Mouse (Mus musculus): ENCODE measurements around the gene Fv1.
"Not testable (repeated sequence)": the region's sequence is repeated elsewhere in the genome, so short reads cannot be mapped to it uniquely, and the experiment has no call there.

Gene Fv1

GRCm38 (mm10) chr4:147868450-147869031, at the start of gene Fv1, which contains the start of gene Miip:
Fv1 (plus strand) TSS chr4:147868979.
Miip (minus strand) TSS chr4:147868816.
- DNase-seq: peak; percentile 94 to 97

GRCm38 (mm10) chr4:147819659-147820058, 49.1 kb upstream of the Fv1 start:
- DNase-seq: not testable (repeated sequence)

DNA sequence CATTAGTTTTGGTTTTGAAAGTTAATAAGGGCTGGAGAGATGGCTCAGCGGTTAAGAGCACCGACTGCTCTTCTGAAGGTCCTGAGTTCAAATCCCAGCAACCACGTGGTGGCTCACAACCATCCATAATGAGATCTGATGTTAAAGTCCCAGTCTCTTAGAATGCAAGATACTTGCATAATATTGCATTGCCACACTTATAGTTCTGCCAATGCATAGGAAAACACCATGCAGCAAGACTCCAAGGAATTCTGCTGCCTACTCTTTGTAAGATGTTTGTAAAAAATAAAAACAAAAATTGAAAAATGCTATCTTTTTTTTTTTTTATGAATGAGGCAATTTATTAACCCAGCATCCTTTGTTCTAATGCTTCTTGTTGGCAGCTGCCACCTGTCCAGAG, 47.4 kb upstream of the Fv1 start:
- DNase-seq: not testable (repeated sequence)

DNA sequence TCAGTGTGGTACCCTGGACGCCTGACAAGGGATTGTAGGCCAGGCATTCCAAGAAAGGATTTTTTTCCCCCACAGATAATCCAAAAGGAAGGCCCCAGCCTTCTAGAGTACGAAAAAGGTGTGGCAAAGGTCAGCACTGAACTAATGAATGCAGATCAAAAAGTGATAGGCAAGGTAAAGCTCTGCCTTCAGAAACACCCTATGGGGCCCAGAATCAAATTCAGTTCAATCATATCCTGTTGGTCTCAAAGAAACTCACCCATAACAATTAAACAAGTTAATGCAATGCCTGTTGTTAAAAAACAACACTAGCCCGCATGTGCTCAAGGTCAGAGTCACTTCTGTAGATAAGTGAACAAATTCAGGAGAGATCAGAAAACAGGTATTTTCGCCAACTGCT, 44.4 kb upstream of the Fv1 start:
- DNase-seq: no peak

DNA sequence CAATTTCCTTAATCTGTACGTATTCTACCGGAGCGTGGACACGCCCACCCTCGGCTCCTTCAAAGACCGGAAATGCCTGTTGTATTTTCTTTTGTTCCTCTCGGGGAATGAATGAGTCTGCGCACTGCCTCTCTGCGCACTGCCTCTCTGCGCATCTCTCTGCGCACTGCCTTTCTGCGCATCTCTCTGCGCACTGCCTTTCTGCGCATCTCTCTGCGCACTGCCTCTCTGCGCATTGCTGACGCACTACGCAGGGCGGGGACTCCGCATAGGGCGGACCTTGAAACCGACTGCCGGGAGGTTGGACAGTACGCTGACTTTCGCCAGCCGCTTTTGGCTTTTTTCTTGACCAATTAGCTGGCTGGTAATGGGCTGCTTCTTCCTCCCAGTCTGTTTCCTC, 29.5 kb upstream of the Fv1 start:
- peak in 1 of 2 experiments; percentile 39 for DNase-seq

GRCm38 (mm10) chr4:147842871-147843270, 25.9 kb upstream of the Fv1 start:
- no peak for DNase-seq

GRCm38 (mm10) chr4:147847614-147848583, 20.9 kb upstream of the Fv1 start, which contains the start of gene Zfp933:
Zfp933 (minus strand) TSS chr4:147848366.
- DNase-seq: peak; percentile 60 to 74

DNA sequence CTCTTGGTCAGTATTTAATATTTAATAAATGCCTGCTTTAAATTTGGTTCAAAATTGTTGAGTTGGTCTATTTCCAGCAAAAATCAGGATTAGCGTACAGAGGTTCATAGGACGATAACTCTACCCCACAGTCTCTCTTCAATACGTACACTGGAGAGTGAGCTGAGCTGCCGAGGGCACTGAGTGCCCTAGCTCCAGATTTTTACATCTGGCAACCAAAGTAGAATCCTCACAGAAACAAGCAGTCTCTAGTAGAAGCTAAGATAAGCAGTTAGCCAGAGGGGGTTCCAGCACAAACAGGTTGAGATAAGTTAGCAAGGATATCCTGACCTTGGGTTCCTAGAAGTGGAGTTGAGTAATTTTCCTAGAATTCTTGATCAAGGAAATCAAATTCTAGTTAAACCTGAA, 20.2 kb upstream of the Fv1 start:
- DNase-seq: no peak

- DNase-seq: no peak
These were observed 18.0 kb upstream of the Fv1 start for GRCm38 (mm10) chr4:147850776-147851175.

- no peak for DNase-seq
These were observed 6.7 kb upstream of the Fv1 start for GRCm38 (mm10) chr4:147862051-147862450.

DNA sequence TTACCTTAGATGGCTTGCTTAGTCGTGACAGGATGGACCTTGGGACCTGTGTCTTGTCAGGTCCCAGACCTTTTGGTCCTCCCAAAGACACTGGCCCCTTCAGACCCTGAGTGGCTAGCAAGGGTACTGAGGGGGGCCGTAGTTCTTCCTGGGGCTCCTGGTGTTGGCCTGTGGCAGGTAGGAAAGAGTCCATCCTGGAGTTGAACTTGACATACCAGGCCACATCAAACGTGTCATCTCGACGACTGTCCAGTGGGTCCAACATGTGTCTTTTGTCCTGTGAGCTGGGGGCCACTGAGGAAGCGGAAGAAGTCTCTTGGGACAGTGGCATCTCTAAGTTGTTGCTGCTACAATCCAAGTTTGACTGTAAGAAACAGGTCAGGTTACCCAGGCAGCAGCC, 3.1 kb upstream of the Fv1 start:
- no peak for DNase-seq

- DNase-seq: no peak
These were observed 2.7 kb upstream of the Fv1 start for GRCm38 (mm10) chr4:147866056-147866455.

- DNase-seq: not testable (repeated sequence)
These were observed 2.0 kb upstream of the Fv1 start for GRCm38 (mm10) chr4:147866793-147867192.

DNA sequence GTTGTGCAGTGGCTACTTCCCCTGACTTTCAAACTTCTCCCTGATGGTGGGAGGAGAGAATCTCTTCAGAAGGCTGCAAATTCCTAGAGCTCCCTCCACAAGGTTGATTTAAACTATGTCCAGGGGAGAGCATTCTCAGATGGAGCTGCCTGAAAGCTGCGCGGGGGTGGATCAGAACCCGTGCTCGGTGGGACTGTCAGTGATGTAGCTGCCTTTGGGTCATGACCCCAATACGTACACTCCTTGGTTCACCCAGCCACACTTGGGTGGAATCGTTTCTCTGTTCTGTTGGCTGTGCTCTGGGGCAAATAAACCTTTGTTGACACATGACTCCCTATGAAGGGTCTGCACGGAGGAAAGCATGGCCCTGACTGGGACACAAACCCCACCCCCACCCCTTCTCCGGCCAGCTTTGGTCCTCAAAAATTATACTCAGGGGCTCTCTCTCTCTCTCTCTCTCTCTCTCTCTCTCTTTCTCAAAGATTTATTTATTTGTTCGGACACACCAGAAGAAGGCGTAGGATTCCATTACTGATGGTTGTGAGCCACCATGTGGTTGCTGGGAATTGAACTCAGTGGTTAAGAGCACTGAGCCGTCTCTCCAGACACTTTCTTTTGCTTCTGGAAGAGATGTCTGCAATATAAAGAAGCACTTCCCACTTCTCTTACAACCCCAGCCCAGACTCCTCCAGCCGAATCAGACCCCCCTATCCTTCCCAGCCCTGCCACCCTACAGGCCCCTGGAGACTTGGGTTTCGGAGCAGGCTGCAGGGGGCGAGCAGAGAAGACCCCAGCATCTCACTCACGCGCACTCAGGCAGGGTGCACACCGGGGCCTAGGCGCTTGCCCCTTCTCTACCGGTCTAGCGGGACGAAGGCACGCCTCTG, 973 bp upstream of the Fv1 start:
- peak in 1 of 2 experiments; percentile 17 for DNase-seq

GRCm38 (mm10) chr4:147869238-147869637, 459 bp downstream of the Fv1 start:
- no peak for DNase-seq

GRCm38 (mm10) chr4:147875852-147876575, 7.2 kb downstream of the Fv1 start:
- DNase-seq: no peak

DNA sequence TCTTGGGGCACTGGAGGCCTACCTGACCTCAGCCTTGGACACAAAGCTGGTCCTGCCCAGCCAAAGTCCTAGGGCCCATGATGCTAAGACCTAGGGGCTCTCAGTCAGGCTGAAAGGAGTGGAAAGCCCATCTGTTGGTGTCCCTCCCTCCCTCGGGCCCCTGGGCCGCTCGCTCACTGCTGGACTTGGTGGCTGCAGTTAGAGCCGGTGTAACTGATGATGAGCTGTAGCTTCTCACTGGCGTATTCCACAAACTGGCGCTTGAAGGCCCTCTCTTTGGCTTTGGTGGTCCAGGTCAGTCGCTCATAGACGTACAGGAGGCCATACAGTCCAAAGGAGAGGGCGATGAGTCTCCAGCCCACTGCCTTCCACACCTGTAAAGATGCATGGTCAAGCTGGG, 9.8 kb downstream of the Fv1 start:
- DNase-seq: no peak

DNA sequence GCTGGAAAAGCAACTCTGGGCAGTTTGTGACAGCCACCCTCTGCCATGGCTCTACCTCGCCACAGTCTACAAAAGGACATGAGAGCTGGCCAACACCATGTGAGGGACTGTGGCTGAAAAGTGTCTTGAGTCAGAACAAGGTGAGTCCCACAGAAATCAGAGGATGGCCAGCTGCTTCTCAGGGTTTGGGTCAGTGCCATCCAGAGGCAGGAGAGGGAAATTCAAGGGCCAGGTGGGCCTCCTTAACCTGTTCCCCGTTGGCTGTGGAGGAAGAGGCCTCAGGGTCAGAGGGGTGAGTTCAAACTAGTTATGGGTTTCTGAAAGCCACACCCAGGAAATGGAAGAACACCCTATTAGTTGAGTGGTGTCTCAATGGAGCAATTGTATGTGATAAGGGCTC, 10.7 kb downstream of the Fv1 start:
- no peak for DNase-seq

GRCm38 (mm10) chr4:147879865-147880264, 11.1 kb downstream of the Fv1 start:
- no peak for DNase-seq

DNA sequence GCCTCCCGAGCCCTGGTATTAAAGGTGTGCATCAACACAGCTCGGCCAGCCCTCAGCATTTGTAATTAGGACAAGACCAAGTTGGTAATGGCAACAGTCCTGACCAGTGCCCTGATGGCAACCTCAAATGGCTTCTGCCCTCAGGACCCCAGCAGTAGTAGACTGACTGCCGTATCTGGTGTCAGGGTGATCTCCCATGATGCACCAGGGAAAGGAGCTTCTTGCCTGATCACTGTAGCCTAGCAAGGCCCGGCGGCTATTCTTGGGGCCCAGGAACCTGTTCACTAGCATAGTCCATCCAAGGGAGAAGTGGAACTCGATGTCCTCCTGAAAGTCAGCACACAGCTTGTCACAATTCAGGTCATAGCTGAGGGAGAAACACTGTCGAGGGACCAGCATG, 13.0 kb downstream of the Fv1 start:
- no peak for DNase-seq

GRCm38 (mm10) chr4:147883041-147883440, 14.3 kb downstream of the Fv1 start:
- no peak for DNase-seq

DNA sequence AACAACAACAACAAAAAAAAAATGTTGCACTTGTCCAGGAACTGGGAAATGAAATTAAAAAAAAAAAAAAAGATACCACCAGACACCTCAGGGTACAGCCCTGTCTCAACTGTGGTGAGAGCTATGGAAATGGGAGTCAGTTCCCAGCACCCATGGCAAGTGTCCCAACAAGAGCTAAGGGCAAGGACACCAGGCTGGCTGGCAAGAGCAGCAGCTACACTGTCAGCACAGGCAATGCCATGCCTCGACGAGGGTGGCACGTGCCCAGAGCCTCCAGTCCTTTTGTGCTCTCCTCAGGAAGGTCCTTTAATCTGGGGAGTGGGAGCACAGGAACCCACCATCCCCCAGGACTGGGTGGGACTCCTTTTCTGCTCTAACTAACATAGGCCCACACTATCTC, 15.4 kb downstream of the Fv1 start:
- DNase-seq: no peak

Data from kidney, postnatal 4 days (tissue).